Mouse (Mus musculus) spleen, adult 2 months (tissue): Measurements from ENCODE around the gene Egfr. TPM values are rescaled to one million over a fixed set of nuclear protein-coding genes. Genes with fewer than 3 reads are reported as not detected.

Experiments used
- DNase-seq, 2 experiments: peaks; one replicate each; pipeline versions ENCODE4 v3.0.0 to v3.0.0-alpha.2; 2012 to 2021; ENCODE audit warnings: low spot score in 2 of 2, low read depth in 1 of 2
- H3K27ac ChIP-seq: fragments of 200-500 bp; 2 replicates; pipeline ENCODE4 v1.5.1; 2012; ENCODE audit warnings: low read length, inconsistent platforms; ENCODE audit not compliant: insufficient read depth
- H3K27me3 ChIP-seq: fragments of 200-500 bp; 2 replicates; pipeline ENCODE4 v1.6.1; 2012; ENCODE audit warnings: mild to moderate bottlenecking, moderate library complexity, low read length, inconsistent platforms; ENCODE audit not compliant: control insufficient read depth, insufficient read depth
- H3K36me3 ChIP-seq: fragments of 200-500 bp; 2 replicates; pipeline ENCODE4 v1.6.1; 2012; ENCODE audit warnings: mild to moderate bottlenecking, low read length, inconsistent platforms; ENCODE audit not compliant: control insufficient read depth, insufficient read depth
- H3K4me1 ChIP-seq: fragments of 200-500 bp; 2 replicates; pipeline ENCODE4 v1.6.1; 2011; ENCODE audit warnings: inconsistent platforms; ENCODE audit not compliant: control insufficient read depth, insufficient read depth, insufficient read length
- H3K4me3 ChIP-seq: fragments of 200-500 bp; 2 replicates; pipeline ENCODE4 v1.5.1; 2011; ENCODE audit warnings: mild to moderate bottlenecking, inconsistent platforms; ENCODE audit not compliant: insufficient read depth, insufficient read length; ENCODE audit errors: extremely low read depth
- CTCF ChIP-seq: fragments of 200-500 bp; IDR thresholded peaks from 2 replicates; pipeline ENCODE4 v1.5.1; 2011; ENCODE audit warnings: mild to moderate bottlenecking, inconsistent platforms; ENCODE audit not compliant: insufficient read depth, insufficient read length, insufficient replicate concordance; ENCODE audit errors: extremely low read depth
- POLR2A ChIP-seq: fragments of 200-500 bp; IDR thresholded peaks from 2 replicates; pipeline ENCODE4 v1.6.1; 2011; ENCODE audit warnings: low read depth, low read length, inconsistent platforms
- WGBS: fragments of 180-500 bp; shearing (Covaris S2); methylation state at CpG from one replicate; pipeline ENCODE4 v1.1.7; 2018; 5-methylcytosine and 5-hydroxymethylcytosine counted together
- polyA plus RNA-seq: library from polyadenylated mRNA; depleted of rRNA; stranded (reverse); fragments of >200 nt; gene quantifications from 2 replicates; pipeline ENCODE4 v1.2.3, GENCODE M21; 2012

Egfr gene
- polyA plus RNA-seq, 1 experiment = 2.2 TPM

GRCm38 (mm10) chr11:16823830-16824545 is 72.0 kb downstream of the Egfr start:
- H3K4me1 ChIP-seq = no peaks in the 10 kb centered on the region
- TF ChIP-seq CTCF (no peak), POLR2A (no peak)
- H3K27me3 ChIP-seq = no peaks in the 10 kb centered on the region
- no peak overlapping the region for H3K27ac ChIP-seq
- 91% methylated on average over 4 of the region's 4 CpGs for WGBS
- DNase-seq = no peak
- no peak overlapping the region for H3K4me3 ChIP-seq
- no peaks in the 10 kb centered on the region for H3K36me3 ChIP-seq

GRCm38 (mm10) chr11:16829468-16829867 is 77.5 kb downstream of the Egfr start:
- no peak for DNase-seq
- Histone ChIP-seq H3K4me3 (no peak overlapping the region), H3K27me3 (no peaks in the 10 kb centered on the region), H3K36me3 (no peaks in the 10 kb centered on the region), H3K4me1 (no peaks in the 10 kb centered on the region), H3K27ac (no peak overlapping the region)
- WGBS = 85% methylated on average over 3 of the region's 3 CpGs
- no peak for TF ChIP-seq CTCF
- TF ChIP-seq POLR2A = no peak

DNA sequence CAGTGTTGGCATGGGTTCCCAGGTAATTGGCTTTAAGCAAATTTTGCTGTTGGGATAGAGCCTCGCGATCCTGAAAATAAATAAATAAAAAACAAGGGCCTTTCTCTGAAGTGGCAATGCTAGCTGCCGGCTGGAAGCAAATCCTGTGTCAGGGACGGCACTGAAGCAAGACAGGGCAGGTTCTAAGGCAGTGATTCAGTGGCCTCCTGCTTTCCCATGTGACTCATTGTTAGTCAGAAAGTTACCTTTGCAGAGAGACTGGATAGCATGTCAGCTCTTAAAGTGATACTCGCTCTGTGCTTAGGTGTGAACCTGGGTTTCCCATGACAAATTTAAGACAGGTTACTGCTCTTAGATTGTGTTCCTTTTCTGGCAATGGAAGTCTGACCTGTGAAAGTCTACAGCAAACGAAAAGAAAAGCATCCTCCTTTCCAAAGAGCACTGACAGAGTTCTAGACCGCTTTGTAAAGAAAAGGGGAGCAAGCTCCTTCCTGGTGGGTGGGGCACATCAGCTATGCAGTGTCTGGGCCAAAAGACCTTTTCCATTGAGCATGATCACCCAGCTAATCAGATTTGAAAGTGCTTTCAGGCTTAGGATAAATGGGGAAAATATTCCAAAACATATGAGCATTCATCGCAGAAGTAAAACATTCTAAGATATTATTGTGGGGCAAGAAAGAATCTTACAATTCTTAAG is 78.7 kb downstream of the Egfr start:
- H3K27me3 ChIP-seq = no peaks in the 10 kb centered on the region

GRCm38 (mm10) chr11:16831974-16832464 is 80.0 kb downstream of the Egfr start:
- H3K27me3 ChIP-seq = no peaks in the 10 kb centered on the region
- DNase-seq = no peak
- no peaks in the 10 kb centered on the region for H3K4me1 ChIP-seq
- TF ChIP-seq POLR2A (no peak), CTCF (no peak)
- WGBS = 91% methylated on average over 5 of the region's 5 CpGs
- no peak overlapping the region for H3K27ac ChIP-seq
- no peak overlapping the region for H3K4me3 ChIP-seq
- H3K36me3 ChIP-seq = no peaks in the 10 kb centered on the region

More for the DNA sequence above, 78.7 kb downstream of the Egfr start:
- TF ChIP-seq CTCF = no peak
- Histone ChIP-seq H3K27ac (no peak overlapping the region), H3K36me3 (no peaks in the 10 kb centered on the region), H3K4me3 (no peak overlapping the region), H3K4me1 (no peaks in the 10 kb centered on the region)
- no peak for DNase-seq
- WGBS = 75% methylated on average over 8 of the region's 8 CpGs

DNA sequence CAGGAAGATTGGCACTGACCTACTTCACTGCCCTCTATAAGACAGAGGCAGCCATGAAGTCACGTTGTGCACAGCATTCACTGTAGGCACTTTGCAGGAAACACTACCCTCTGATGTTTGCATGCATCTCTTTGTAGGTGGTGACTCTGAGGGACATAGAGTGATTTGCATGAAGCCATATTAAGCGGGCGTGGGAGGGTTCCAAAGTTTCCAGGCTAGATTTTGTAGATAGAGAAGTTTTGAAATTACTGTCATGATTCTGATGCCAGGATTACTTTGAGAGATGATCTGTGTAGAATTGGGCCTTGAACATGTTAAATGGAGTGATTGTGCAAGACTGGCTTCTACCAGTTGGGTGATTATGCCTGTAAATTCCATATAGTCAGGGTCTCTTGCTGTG is 86.8 kb downstream of the Egfr start:
- no peaks in the 10 kb centered on the region for H3K36me3 ChIP-seq
- WGBS = 68% methylated on average over 3 of the region's 3 CpGs
- no peak for DNase-seq

DNA sequence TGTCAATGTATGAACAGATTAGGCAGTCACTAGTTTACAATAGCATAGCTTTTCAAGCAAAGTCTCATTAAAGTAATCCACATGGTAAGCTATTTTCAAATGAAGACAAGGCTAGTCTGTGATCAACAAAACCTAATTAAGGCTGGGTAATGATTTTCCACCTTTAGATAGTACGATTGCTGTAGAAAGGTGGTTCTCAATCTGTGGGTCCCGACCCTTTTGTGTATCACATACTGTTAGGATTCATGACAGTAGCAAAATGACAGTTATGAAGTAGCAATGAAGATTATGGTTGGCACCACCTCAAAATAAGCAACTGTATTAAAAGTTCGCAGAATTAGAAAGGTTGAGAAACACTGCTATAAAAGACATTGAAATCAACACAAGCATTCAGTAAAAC is 90.9 kb downstream of the Egfr start:
- Histone ChIP-seq H3K27ac (no peak overlapping the region), H3K4me1 (no peaks in the 10 kb centered on the region), H3K4me3 (no peak overlapping the region), H3K36me3 (no peaks in the 10 kb centered on the region), H3K27me3 (no peaks in the 10 kb centered on the region; the same call in 1 of the 2 replicates)
- 89% methylated on average over 3 of the region's 3 CpGs for WGBS
- TF ChIP-seq CTCF (no peak), POLR2A (no peak)
- no peak for DNase-seq

More for the DNA sequence above, 86.8 kb downstream of the Egfr start:
- Histone ChIP-seq H3K4me1 (no peaks in the 10 kb centered on the region), H3K4me3 (no peak overlapping the region), H3K27ac (no peak overlapping the region), H3K27me3 (no peaks in the 10 kb centered on the region; the same call in 1 of the 2 replicates)
- TF ChIP-seq CTCF = no peak
- no peak for TF ChIP-seq POLR2A
